Mouse (Mus musculus) hindbrain, postnatal 0 days (tissue): Measurements from ENCODE around the gene Rpl12. TPM values are rescaled to one million over a fixed set of nuclear protein-coding genes. Genes with fewer than 3 reads are reported as not detected.
A peak's percentile ranks its signal among the peaks of the same experiment; 100 is the strongest.

Experiments
- ATAC-seq: fragments of 200-750 bp; cut with Nextera tagmentation; 2 replicates; pipeline ENCODE4 v1.8.0; 2017; ENCODE audit warnings: mild to moderate bottlenecking, moderate TSS enrichment, moderate library complexity
- DNase-seq: peaks from one replicate; pipeline ENCODE4 v3.0.0-alpha.2; 2015; ENCODE audit warnings: low spot score
- H3K27ac ChIP-seq: fragments of 300-500 bp; sonication (generic); 2 replicates; pipeline ENCODE4 v1.5.1; 2014; ENCODE audit warnings: mild to moderate bottlenecking
- H3K27me3 ChIP-seq: fragments of 300-500 bp; sonication (generic); 2 replicates; pipeline ENCODE4 v1.6.1; 2014; ENCODE audit warnings: low read length, mixed read lengths; ENCODE audit not compliant: insufficient read depth
- H3K36me3 ChIP-seq: fragments of 300-500 bp; sonication (generic); 2 replicates; pipeline ENCODE4 v1.6.1; 2014; ENCODE audit warnings: low read length, mixed read lengths; ENCODE audit not compliant: insufficient read depth
- H3K4me1 ChIP-seq: fragments of 300-500 bp; sonication (generic); 2 replicates; pipeline ENCODE4 v1.6.1; 2014; ENCODE audit warnings: antibody characterized with exemption, low read length, mixed read lengths; ENCODE audit not compliant: insufficient read depth
- H3K4me2 ChIP-seq: fragments of 300-500 bp; sonication (generic); 2 replicates; pipeline ENCODE4 v1.6.1; 2014; ENCODE audit warnings: low read depth, mild to moderate bottlenecking, low read length, moderate library complexity, mixed read lengths
- H3K4me3 ChIP-seq: fragments of 300-500 bp; sonication (generic); 2 replicates; pipeline ENCODE4 v1.5.1; 2014; ENCODE audit warnings: low read length
- H3K9ac ChIP-seq: fragments of 300-500 bp; sonication (generic); replicated peaks from 2 replicates; pipeline ENCODE4 v1.6.1; 2014; ENCODE audit warnings: mild to moderate bottlenecking, low read length, moderate library complexity, mixed read lengths
- H3K9me3 ChIP-seq: fragments of 300-500 bp; sonication (generic); 2 replicates; pipeline ENCODE4 v1.6.1; 2016; ENCODE audit warnings: low read length, mixed read lengths
- CTCF ChIP-seq: IDR thresholded peaks from 2 replicates; pipeline ENCODE4 v1.5.1; 2016; ENCODE audit warnings: antibody characterized with exemption, control low read depth, low read depth
- WGBS: fragments of 180-500 bp; shearing (Covaris S2); extraction: QIAGEN DNeasy Blood & Tissue Kit; methylation state at CpG from one replicate; pipeline ENCODE4 v1.1.7; 2014; 5-methylcytosine and 5-hydroxymethylcytosine counted together
- polyA plus RNA-seq: library from polyadenylated mRNA; unstranded; fragments of >200 nt; fragmentation: Nextera tagmentation; extraction: Ambion mirVana; gene quantifications from 2 replicates; pipeline ENCODE4 v1.2.1, GENCODE M21; 2015
- total RNA-seq: library from RNA; depleted of rRNA; stranded (reverse); fragments of >200 nt; gene quantifications from 2 replicates; pipeline ENCODE4 v1.2.3, GENCODE M21; 2014

Gene Rpl12
- total and polyA plus RNA-seq, 2 experiments from 2014 or later: 92.2 to 168 TPM

DNA sequence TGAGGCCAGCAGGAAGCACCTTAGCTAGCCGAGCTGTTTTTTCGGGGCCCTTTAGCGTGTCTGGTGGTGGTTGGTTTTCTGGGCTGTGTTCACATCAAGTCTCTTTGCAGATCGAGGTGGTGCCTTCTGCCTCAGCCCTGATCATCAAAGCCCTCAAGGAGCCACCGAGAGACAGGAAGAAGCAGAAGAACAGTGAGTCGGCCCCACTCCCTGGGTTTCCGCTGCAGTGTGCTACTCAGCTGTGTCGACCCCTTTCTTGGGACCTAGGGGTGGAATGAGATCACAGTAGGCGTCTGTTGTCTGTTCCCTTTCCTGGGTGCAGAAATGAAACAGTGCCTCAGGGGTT, 1.5 kb downstream of the Rpl12 start:
- Histone ChIP-seq H3K27me3 (no peaks in the 10 kb centered on the region), H3K36me3 (peaks cover 16% of the 10 kb centered on the region), H3K4me3 (peak overlapping the region; percentile 61), H3K4me2 (peak overlapping the region; percentile 70), H3K9ac (peak overlapping the region; percentile 81), H3K27ac (no peak overlapping the region; the same call in 1 of the 2 replicates), H3K4me1 (peaks cover 19% of the 10 kb centered on the region), H3K9me3 (no peaks in the 10 kb centered on the region)
- TF ChIP-seq CTCF: no peak
- DNase-seq (no peak), ATAC-seq (no peak)
- 13% methylated on average over 9 of the region's 9 CpGs for WGBS

GRCm38 (mm10) chr2:32963544-32963943, 2.2 kb downstream of the Rpl12 start:
- DNase-seq (no peak), ATAC-seq (no peak)
- Histone ChIP-seq H3K4me3 (no peak overlapping the region), H3K4me1 (peaks cover 21% of the 10 kb centered on the region), H3K9me3 (no peaks in the 10 kb centered on the region), H3K27ac (no peak overlapping the region), H3K4me2 (peak overlapping the region; percentile 70; the same call in 1 of the 2 replicates), H3K27me3 (no peaks in the 10 kb centered on the region), H3K36me3 (peaks cover 14% of the 10 kb centered on the region), H3K9ac (no peak overlapping the region)
- TF ChIP-seq CTCF: no peak
- 73% methylated on average over 4 of the region's 4 CpGs for WGBS

DNA sequence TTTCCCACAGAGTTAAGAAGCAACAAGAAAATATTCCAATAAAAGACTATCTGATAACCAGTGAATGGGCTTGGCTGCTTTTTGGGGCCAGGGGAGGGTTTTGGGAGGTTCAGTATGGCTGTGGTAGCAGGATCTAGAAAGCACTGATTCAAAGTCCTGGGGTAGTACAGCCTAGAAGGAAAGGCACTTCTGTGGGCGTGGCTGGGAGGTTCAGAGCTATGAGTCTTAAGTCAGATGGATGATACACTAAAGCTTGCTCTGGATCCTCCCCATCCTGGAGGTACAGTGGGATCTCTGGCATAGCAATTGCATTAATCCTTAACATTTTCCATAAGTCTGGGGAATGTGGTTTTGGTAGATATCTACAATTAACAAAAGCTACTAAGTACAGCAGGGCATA, 2.6 kb downstream of the Rpl12 start:
- Histone ChIP-seq H3K4me1 (peaks cover 21% of the 10 kb centered on the region), H3K4me3 (no peak overlapping the region)
- no peak for TF ChIP-seq CTCF

GRCm38 (mm10) chr2:32964659-32965457, 3.5 kb downstream of the Rpl12 start:
- no peak for TF ChIP-seq CTCF
- H3K9ac ChIP-seq: no peak overlapping the region
- WGBS: 35% methylated on average over 10 of the region's 10 CpGs

More for the DNA sequence above, 2.6 kb downstream of the Rpl12 start:
- Histone ChIP-seq H3K9me3 (no peaks in the 10 kb centered on the region), H3K36me3 (peaks cover 14% of the 10 kb centered on the region), H3K9ac (no peak overlapping the region), H3K27ac (no peak overlapping the region), H3K27me3 (no peaks in the 10 kb centered on the region), H3K4me2 (no peak overlapping the region)
- ATAC-seq (no peak), DNase-seq (no peak)
- 85% methylated on average over 1 of the region's 1 CpGs for WGBS

DNA sequence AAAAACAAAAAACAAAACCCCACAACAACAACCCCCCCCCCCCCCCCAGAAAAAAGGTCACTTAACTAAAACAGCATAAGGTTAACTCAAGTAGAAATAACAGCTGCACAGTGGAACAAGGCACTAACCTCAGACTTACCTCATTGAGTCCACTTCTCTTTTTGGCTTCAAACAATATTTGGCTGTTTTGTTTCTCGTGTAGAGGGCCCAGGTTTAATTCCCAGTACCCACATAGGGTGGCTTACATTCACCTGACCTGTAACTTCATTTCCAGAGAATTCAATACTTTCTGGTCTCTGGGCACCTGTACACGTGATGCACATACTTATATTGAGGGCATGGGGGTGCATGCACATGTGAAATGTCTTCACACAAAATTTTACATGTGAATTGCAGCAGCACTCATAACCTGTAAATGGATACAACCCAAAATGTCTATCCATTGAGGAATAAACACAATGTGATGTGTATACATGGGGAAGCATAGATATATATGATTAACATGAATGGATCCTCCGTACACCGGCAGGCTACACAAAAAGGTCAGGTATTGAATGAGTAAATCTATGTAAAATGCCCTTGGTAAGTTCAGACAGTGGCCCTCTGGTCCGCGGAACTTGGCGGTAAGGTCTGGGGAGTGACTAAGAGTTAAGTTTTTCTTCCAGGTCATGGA, 4.3 kb downstream of the Rpl12 start:
- ATAC-seq (no peak), DNase-seq (no peak)
- Histone ChIP-seq H3K36me3 (peaks cover 14% of the 10 kb centered on the region), H3K9ac (no peak overlapping the region), H3K9me3 (no peaks in the 10 kb centered on the region), H3K27me3 (no peaks in the 10 kb centered on the region), H3K27ac (no peak overlapping the region), H3K4me1 (peaks cover 18% of the 10 kb centered on the region), H3K4me3 (no peak overlapping the region), H3K4me2 (0 out of 2 replicates have a peak overlapping the region, but pooled peaks have one; percentile 81)
- no peak for TF ChIP-seq CTCF
- 16% methylated on average over 7 of the region's 7 CpGs for WGBS

More at GRCm38 (mm10) chr2:32964659-32965457, 3.5 kb downstream of the Rpl12 start:
- Histone ChIP-seq H3K4me1 (peaks cover 21% of the 10 kb centered on the region), H3K4me3 (no peak overlapping the region), H3K27me3 (no peaks in the 10 kb centered on the region), H3K36me3 (peaks cover 14% of the 10 kb centered on the region), H3K27ac (no peak overlapping the region), H3K4me2 (no peak overlapping the region), H3K9me3 (no peaks in the 10 kb centered on the region)
- ATAC-seq (no peak), DNase-seq (no peak)

DNA sequence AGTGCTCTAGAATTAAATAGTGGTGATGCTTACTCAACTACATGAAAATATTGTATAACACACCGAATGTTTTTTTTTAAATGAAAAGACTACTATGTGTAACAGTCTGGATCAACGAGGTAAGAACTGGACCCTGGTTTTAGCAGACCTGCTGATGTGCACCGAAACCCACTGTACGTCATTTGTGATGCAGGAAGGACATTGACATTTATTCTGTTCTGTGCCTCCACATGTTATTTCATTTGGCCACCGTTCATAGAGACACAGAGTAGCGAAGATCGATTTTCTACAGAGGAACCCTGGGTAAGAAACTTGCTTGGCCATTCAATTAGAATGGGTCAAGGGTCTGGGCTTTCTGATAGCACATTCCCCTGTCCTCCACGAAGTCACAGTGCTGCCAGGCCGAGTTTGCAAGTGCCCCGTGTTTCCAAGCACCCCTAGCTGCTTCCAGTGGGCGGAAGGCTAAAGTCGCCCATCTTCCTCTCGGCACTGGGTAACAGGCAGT, 4.9 kb downstream of the Rpl12 start:
- Histone ChIP-seq H3K9me3 (no peaks in the 10 kb centered on the region), H3K4me1 (peaks cover 13% of the 10 kb centered on the region), H3K9ac (peak overlapping the region; percentile 70), H3K27ac (peak overlapping the region; percentile 98), H3K27me3 (no peaks in the 10 kb centered on the region), H3K4me3 (peak overlapping the region; percentile 57), H3K36me3 (peaks cover 14% of the 10 kb centered on the region), H3K4me2 (peak overlapping the region; percentile 81)
- peak; percentile 50; the same call in 1 of the 2 replicates for ATAC-seq
- 12% methylated on average over 13 of the region's 13 CpGs for WGBS
- TF ChIP-seq CTCF: no peak
- DNase-seq: no peak
